ENCODE assay signal across 15 mouse cellular contexts in genomic region chr11:58518916-58519315, GRCm38 (mm10). TPM values are rescaled to one million over a fixed set of nuclear protein-coding genes. Genes with fewer than 3 reads are reported as not detected.
DNase-seq lines count a peak whose midpoint lies in the region.
"Not testable (repeated sequence)": the region's sequence is repeated elsewhere in the genome, so short reads cannot be mapped to it uniquely, and the experiment has no call there.
"Had no signal": no experiment of that assay in that cellular context is flagged by ENCODE, and none has a peak within 500 bp of the region (broad histone marks: within the 10 kb centered on the region; RNA-seq: fewer than 3 reads in every experiment).

No protein-coding gene starts in this region.

- peak; percentile 51 for DNase-seq in adrenal gland, adult 2 months
- peak; percentile 56 to 65 for DNase-seq in cerebellum, postnatal 14 days
- DNase-seq in gastrocnemius, postnatal 36 days, result peak; percentile 66 to 71
- peak; percentile 36 to 46 for DNase-seq in kidney, adult 8-10 months
- DNase-seq in layer of hippocampus, postnatal 25 days (ENCODE audit: extremely low spot score in 1 of 2, low spot score in 1 of 2), result peak; percentile 55 to 77
- peak; percentile 60 for DNase-seq in lung, postnatal 14 days
- DNase-seq in right cerebral cortex, postnatal 36 days (ENCODE audit: low spot score in 2 of 2), result peak; percentile 66 to 69
- DNase-seq in thymus, postnatal 4 days, result peak; percentile 68

- intact Hi-C loops in gastrocnemius, postnatal 36 days (cut with DNase I), result not testable (repeated sequence)

RNA-seq across cellular contexts. Expression of gene Olfr330, which starts 15.7 kb away (rescaled TPM):
- 1 to 10 TPM in 1 of 2 experiments, under 1 TPM in 1; 0.41 to 1.0 TPM for total RNA-seq in adrenal gland, adult 2 months (2021)
- polyA plus RNA-seq in adrenal gland, adult 2 months (2012; rRNA removed), result 0.95 and 3.2 TPM in 2 replicates
- total RNA-seq in gastrocnemius, postnatal 36 days (2021), result not detected
- total RNA-seq in layer of hippocampus, postnatal 25 days (2021), result not detected
- polyA plus RNA-seq: embryonic facial prominence, embryonic 12.5 days; forebrain, embryonic 14.5 days; heart, postnatal 0 days; intestine, embryonic 16.5 days; liver, embryonic 11.5 days; Patski; small intestine, adult 2 months had no signal

RNA-seq across cellular contexts. Expression of gene Olfr331, which starts 16.5 kb away (rescaled TPM):
- not detected for total RNA-seq in adrenal gland, adult 2 months (2021)
- polyA plus RNA-seq in adrenal gland, adult 2 months (2012; rRNA removed), result not detected in 2 replicates
- not detected for total RNA-seq in gastrocnemius, postnatal 36 days (2021)
- not detected for total RNA-seq in layer of hippocampus, postnatal 25 days (2021)
- polyA plus RNA-seq: embryonic facial prominence, embryonic 12.5 days; forebrain, embryonic 14.5 days; heart, postnatal 0 days; intestine, embryonic 16.5 days; liver, embryonic 11.5 days; Patski; small intestine, adult 2 months had no signal

RNA-seq across cellular contexts. Expression of gene Olfr332, which starts 26.6 kb away (rescaled TPM):
- total RNA-seq in adrenal gland, adult 2 months (2021), result not detected
- not detected in 2 replicates for polyA plus RNA-seq in adrenal gland, adult 2 months (2012; rRNA removed)
- total RNA-seq in gastrocnemius, postnatal 36 days (2021), result not detected
- not detected for total RNA-seq in layer of hippocampus, postnatal 25 days (2021)
- polyA plus RNA-seq: embryonic facial prominence, embryonic 12.5 days; forebrain, embryonic 14.5 days; heart, postnatal 0 days; intestine, embryonic 16.5 days; liver, embryonic 11.5 days; small intestine, adult 2 months had no signal

RNA-seq across cellular contexts. Expression of gene Olfr329-ps, which starts 27.3 kb away (rescaled TPM):
- total RNA-seq in adrenal gland, adult 2 months (2021), result 1 to 10 TPM in 1 of 2 experiments, under 1 TPM in 1; 0.62 to 1.4 TPM
- polyA plus RNA-seq in adrenal gland, adult 2 months (2012; rRNA removed), result 0.69 and 1.0 TPM in 2 replicates
- total RNA-seq in gastrocnemius, postnatal 36 days (2021), result not detected
- not detected for total RNA-seq in layer of hippocampus, postnatal 25 days (2021)
- polyA plus RNA-seq: embryonic facial prominence, embryonic 12.5 days; forebrain, embryonic 14.5 days; heart, postnatal 0 days; intestine, embryonic 16.5 days; liver, embryonic 11.5 days; Patski; small intestine, adult 2 months had no signal

RNA-seq across cellular contexts. Expression of gene Olfr328, which starts 36.5 kb away (rescaled TPM):
- under 1 TPM in 1 of 2 experiments, not detected in 1; 0.24 TPM for total RNA-seq in adrenal gland, adult 2 months (2021)
- not detected in 2 replicates for polyA plus RNA-seq in adrenal gland, adult 2 months (2012; rRNA removed)
- total RNA-seq in gastrocnemius, postnatal 36 days (2021), result not detected
- under 1 TPM in 1 of 2 experiments, not detected in 1; 0.12 TPM for total RNA-seq in layer of hippocampus, postnatal 25 days (2021)
- polyA plus RNA-seq: forebrain, embryonic 14.5 days; heart, postnatal 0 days; Patski; small intestine, adult 2 months had no signal

Comparison
In these comparisons a context has a peak if more than half of its experiments do, and no peak if none do; other contexts are left out.
1. Peak in every context shown above with its lines: DNase-seq.